Mouse (Mus musculus) neural tube, embryonic 15.5 days (tissue): Measurements from ENCODE around the gene Car2. TPM values are rescaled to one million over a fixed set of nuclear protein-coding genes. Genes with fewer than 3 reads are reported as not detected.

ENCODE experiments used
- ATAC-seq: fragments of 200-750 bp; cut with Nextera tagmentation; 2 replicates; pipeline ENCODE4 v1.8.0; 2017; ENCODE audit warnings: mild to moderate bottlenecking, moderate TSS enrichment, moderate library complexity; ENCODE audit not compliant: low FRiP score
- H3K27ac ChIP-seq: fragments of 300-500 bp; sonication (generic); replicated peaks from 2 replicates; pipeline ENCODE4 v1.5.1; 2015; ENCODE audit warnings: mild to moderate bottlenecking, inconsistent platforms
- H3K27me3 ChIP-seq: fragments of 300-500 bp; sonication (generic); replicated peaks from 2 replicates; pipeline ENCODE4 v1.6.1; 2015; ENCODE audit warnings: inconsistent platforms
- H3K36me3 ChIP-seq: fragments of 300-500 bp; sonication (generic); 2 replicates; pipeline ENCODE4 v1.6.1; 2015; ENCODE audit warnings: inconsistent platforms
- H3K4me1 ChIP-seq: fragments of 300-500 bp; sonication (generic); 2 replicates; pipeline ENCODE4 v1.6.1; 2015; ENCODE audit warnings: inconsistent platforms
- H3K4me2 ChIP-seq: fragments of 300-500 bp; sonication (generic); 2 replicates; pipeline ENCODE4 v1.6.1; 2015; ENCODE audit warnings: inconsistent platforms, mild to moderate bottlenecking, moderate library complexity
- H3K4me3 ChIP-seq: fragments of 300-500 bp; sonication (generic); replicated peaks from 2 replicates; pipeline ENCODE4 v1.5.1; 2015; ENCODE audit warnings: mild to moderate bottlenecking, inconsistent platforms
- H3K9ac ChIP-seq: fragments of 300-500 bp; sonication (generic); replicated peaks from 2 replicates; pipeline ENCODE4 v1.6.1; 2015; ENCODE audit warnings: mild to moderate bottlenecking, inconsistent platforms
- H3K9me3 ChIP-seq: fragments of 300-500 bp; sonication (generic); replicated peaks from 2 replicates; pipeline ENCODE4 v1.6.1; 2016; ENCODE audit warnings: inconsistent platforms
- WGBS: fragments of 180-500 bp; shearing (Covaris S2); methylation state at CpG from one replicate; pipeline ENCODE4 v1.1.7; 2015; ENCODE audit warnings: mixed read lengths; 5-methylcytosine and 5-hydroxymethylcytosine counted together
- polyA plus RNA-seq: library from polyadenylated mRNA; unstranded; fragments of >200 nt; fragmentation: Nextera tagmentation; extraction: Ambion mirVana; gene quantifications from 2 replicates; pipeline ENCODE4 v1.2.1, GENCODE M21; 2015

Car2 gene
- polyA plus RNA-seq, 1 experiment from 2014 or later: 25.7 TPM

DNA sequence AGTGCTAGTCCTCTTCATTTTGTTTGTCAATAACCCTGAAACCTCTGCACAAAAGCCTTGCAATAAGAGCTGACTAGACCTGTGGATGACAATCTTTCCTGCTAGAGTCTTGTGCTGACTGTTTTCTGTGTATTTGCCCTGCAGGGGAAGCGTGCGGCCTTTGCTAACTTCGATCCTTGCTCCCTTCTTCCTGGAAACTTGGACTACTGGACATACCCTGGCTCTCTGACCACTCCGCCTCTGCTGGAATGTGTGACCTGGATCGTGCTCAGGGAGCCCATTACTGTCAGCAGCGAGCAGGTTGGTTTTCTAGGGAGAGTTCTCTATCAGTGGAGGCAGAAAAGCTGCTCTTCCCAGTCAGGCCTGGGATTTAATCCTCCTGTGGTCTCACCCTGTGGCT is 11.7 kb downstream of the Car2 start:
- Histone ChIP-seq H3K9me3 (no peaks in the 10 kb centered on the region), H3K27me3 (no peaks in the 10 kb centered on the region), H3K36me3 (no peaks in the 10 kb centered on the region), H3K9ac (no peak overlapping the region), H3K4me2 (no peak overlapping the region), H3K27ac (no peak overlapping the region), H3K4me1 (no peaks in the 10 kb centered on the region), H3K4me3 (no peak overlapping the region)
- 87% methylated on average over 6 of the region's 6 CpGs for WGBS
- no peak for ATAC-seq

DNA sequence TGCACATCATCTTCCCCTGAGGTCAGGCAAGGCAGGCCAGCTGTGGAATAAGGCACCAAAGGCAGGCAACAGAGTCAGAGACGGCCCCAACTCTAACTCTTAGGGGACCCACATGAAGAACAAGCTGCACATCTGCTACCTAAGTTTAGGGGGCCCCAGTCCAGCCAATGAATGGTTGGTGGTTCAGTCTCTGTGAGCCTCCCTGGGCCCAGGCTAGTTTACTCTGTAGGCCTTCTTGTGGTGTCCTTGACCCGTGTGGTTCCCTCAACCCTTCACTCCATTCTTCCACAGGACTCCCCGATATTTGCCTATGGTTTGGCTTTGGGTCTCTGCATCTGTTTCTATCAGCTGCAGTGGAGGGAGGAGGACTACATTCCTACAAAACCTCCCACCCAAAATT is 17.3 kb downstream of the Car2 start:
- Histone ChIP-seq H3K9me3 (no peaks in the 10 kb centered on the region), H3K36me3 (no peaks in the 10 kb centered on the region), H3K9ac (no peak overlapping the region), H3K4me2 (no peak overlapping the region), H3K27me3 (no peaks in the 10 kb centered on the region), H3K4me1 (no peaks in the 10 kb centered on the region), H3K27ac (no peak overlapping the region), H3K4me3 (no peak overlapping the region)
- WGBS: 95% methylated on average over 3 of the region's 3 CpGs
- no peak for ATAC-seq

DNA sequence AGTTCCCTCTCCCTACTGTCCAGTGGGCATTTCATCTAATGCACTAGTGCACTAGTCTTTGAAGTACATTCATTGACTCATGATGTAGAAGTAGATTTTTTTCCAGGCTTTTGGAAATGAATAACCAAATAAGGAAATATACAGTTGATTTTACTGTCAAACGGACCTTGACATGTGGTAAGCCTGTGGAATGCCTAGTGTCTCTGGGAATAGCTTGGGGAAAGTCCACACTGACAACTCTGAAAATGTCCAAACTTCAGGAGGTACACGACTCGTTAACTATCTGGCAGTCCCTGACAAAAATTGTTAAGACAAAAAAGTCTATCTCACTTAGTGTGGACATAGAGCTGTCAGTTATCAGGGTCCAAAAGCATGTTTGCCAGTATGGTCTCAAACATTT is 18.1 kb downstream of the Car2 start:
- WGBS: 91% methylated on average over 3 of the region's 3 CpGs
- H3K27ac ChIP-seq: no peak overlapping the region
- H3K4me3 ChIP-seq: no peak overlapping the region
- H3K9me3 ChIP-seq: no peaks in the 10 kb centered on the region
- ATAC-seq: no peak
- no peaks in the 10 kb centered on the region for H3K4me1 ChIP-seq
- no peaks in the 10 kb centered on the region for H3K27me3 ChIP-seq
- H3K4me2 ChIP-seq: no peak overlapping the region
- no peaks in the 10 kb centered on the region for H3K36me3 ChIP-seq
- H3K9ac ChIP-seq: no peak overlapping the region

DNA sequence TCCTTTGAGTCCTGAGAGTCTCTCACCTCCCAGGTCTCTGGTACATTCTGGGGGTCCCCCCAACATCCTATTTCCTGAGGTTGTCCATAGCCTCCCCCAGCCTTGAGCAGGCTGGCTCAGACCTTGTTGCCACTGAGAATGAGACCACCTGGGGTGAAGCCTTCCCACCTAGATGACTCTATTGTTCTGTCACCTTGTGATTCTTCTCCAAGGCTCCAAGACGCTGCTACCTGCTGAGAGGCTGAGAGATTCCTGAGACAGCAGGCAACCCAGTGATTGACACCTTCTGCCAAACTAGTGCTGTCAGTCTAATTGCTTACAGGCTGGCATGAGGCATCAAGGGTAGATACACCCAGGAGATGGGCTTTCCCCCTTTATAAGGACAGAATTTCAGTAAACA is 21.2 kb downstream of the Car2 start:
- Histone ChIP-seq H3K9me3 (no peaks in the 10 kb centered on the region), H3K4me1 (no peaks in the 10 kb centered on the region), H3K4me3 (no peak overlapping the region), H3K27ac (no peak overlapping the region), H3K27me3 (no peaks in the 10 kb centered on the region), H3K4me2 (no peak overlapping the region), H3K36me3 (no peaks in the 10 kb centered on the region), H3K9ac (no peak overlapping the region)
- no peak for ATAC-seq
- WGBS: 27% methylated on average over 1 of the region's 1 CpGs

DNA sequence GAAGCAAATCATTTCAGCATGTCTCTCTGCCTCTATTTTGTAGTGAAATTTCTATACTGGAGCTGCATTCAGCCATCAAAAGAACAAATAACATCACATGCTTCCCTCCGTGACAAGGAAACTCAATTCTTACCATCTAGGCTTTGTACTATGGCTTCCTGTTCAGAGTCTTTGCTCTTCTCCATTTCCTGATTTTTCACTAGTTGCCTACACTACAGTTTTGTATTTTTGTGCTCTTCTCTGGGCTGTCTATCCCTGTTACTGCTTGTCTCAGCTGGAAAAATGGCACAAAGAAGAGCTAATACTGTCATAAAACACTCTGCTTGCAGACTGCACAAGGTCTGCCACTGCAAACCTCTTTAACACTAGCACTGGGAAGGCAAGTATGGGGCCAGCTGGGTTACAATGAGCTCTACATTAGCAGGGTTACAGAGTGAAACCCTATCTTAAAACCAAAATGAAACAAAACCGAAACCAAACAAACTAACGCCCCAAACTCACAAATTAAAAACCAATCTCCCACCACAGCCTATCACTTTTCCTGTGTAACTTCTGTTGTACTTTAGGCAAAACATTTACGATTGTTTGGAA is 26.0 kb downstream of the Car2 start:
- Histone ChIP-seq H3K36me3 (no peaks in the 10 kb centered on the region), H3K9ac (no peak overlapping the region), H3K4me3 (no peak overlapping the region), H3K4me2 (no peak overlapping the region), H3K4me1 (no peaks in the 10 kb centered on the region), H3K27ac (no peak overlapping the region), H3K27me3 (no peaks in the 10 kb centered on the region), H3K9me3 (no peaks in the 10 kb centered on the region)
- ATAC-seq: no peak
- 87% methylated on average over 4 of the region's 4 CpGs for WGBS

DNA sequence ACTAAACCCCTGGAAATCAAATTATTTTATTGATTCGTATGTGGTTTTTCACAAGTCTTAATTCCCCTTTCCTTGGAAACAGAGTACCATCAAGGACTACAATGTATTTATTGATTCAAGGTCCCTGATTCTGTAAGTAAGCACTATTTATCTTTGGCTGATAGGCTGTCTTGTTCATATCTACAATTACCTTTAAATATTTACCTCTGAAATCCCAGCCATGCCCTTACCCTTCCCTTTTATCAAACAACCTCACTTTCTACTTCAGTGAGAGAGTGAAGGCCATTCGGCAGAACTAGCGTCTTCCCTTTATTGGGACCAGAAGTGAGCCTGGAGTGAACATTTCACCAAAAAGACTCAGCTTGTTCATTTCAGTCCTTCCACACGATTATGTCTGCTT is 27.7 kb downstream of the Car2 start:
- Histone ChIP-seq H3K4me2 (no peak overlapping the region), H3K4me3 (no peak overlapping the region)
- WGBS: 91% methylated on average over 4 of the region's 4 CpGs

DNA sequence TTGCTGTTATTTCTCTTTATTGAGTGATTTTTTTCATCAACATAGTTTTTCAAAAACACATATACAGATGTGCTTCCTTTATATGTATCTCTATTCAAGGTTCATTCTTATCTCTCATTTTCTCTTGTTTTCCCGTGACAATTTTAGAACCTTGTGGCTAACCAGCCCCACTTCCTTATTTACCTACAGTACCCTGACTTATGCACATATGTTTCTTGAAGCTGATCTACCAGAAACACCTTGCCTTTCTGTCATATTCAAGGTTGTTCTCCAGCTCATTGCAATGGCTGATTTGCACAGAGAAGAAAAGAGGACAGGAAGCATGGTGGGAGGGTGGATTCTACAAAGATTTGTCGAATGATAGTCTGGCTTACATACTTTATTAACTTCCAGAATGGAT is 29.3 kb downstream of the Car2 start:
- Histone ChIP-seq H3K9ac (no peak overlapping the region), H3K36me3 (no peaks in the 10 kb centered on the region), H3K4me1 (no peaks in the 10 kb centered on the region), H3K27me3 (no peaks in the 10 kb centered on the region), H3K4me2 (no peak overlapping the region), H3K27ac (no peak overlapping the region), H3K9me3 (no peaks in the 10 kb centered on the region), H3K4me3 (no peak overlapping the region)
- ATAC-seq: no peak
- WGBS: 95% methylated on average over 2 of the region's 2 CpGs

More for the DNA sequence above, 27.7 kb downstream of the Car2 start:
- H3K9ac ChIP-seq: no peak overlapping the region
- H3K27me3 ChIP-seq: no peaks in the 10 kb centered on the region
- no peaks in the 10 kb centered on the region for H3K9me3 ChIP-seq
- H3K27ac ChIP-seq: no peak overlapping the region
- H3K36me3 ChIP-seq: no peaks in the 10 kb centered on the region
- H3K4me1 ChIP-seq: no peaks in the 10 kb centered on the region
- ATAC-seq: no peak

DNA sequence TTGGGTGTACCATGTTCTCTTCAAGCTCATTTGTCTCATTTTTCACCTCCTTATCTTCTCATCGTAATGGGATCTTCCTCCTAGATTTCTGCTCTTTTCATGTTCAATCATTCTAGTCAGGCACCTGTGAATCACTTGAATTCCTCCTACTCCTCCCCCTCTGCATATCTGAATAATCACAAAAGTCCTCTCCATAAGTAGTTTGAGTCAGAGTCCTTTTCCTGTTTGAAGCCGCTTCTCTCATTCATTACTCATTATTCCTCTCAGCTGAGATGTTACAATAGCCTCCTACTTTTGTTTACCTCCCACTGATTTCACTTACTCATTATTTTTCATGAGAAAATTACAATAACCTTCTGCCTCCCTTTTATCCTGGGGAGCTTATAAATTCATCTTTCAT is 31.2 kb downstream of the Car2 start:
- H3K9me3 ChIP-seq: no peaks in the 10 kb centered on the region
- no peak for ATAC-seq
- H3K4me1 ChIP-seq: no peaks in the 10 kb centered on the region
- 71% methylated on average over 2 of the region's 2 CpGs for WGBS
- H3K36me3 ChIP-seq: no peaks in the 10 kb centered on the region
- no peak overlapping the region for H3K9ac ChIP-seq
- H3K4me2 ChIP-seq: no peak overlapping the region
- H3K4me3 ChIP-seq: no peak overlapping the region
- H3K27ac ChIP-seq: no peak overlapping the region
- H3K27me3 ChIP-seq: no peaks in the 10 kb centered on the region

DNA sequence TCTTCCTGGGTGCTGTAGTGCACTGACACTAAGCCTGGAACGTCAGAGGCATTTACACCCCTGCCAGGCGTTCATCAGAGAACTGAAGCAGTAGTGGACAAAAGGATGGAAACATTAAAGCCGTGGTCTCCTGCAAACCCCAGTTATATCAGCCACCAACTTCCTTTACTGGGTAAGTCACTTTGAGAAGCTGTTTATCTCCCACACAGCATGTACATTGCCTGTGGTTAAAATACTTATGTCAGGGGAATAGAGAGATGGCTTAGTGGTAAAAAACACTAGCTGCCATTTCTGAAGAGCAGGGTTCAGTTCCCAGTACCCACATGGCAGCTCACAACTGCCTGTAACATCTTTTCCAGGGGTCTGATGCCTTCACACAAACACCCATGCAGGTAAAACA is 58.6 kb downstream of the Car2 start:
- H3K27ac ChIP-seq: no peak overlapping the region
- H3K27me3 ChIP-seq: no peaks in the 10 kb centered on the region
- 61% methylated on average over 3 of the region's 3 CpGs for WGBS
- H3K4me1 ChIP-seq: no peaks in the 10 kb centered on the region
- H3K36me3 ChIP-seq: no peaks in the 10 kb centered on the region
- H3K9me3 ChIP-seq: no peaks in the 10 kb centered on the region
- H3K4me3 ChIP-seq: no peak overlapping the region
- no peak overlapping the region for H3K9ac ChIP-seq
- H3K4me2 ChIP-seq: no peak overlapping the region
- no peak for ATAC-seq

DNA sequence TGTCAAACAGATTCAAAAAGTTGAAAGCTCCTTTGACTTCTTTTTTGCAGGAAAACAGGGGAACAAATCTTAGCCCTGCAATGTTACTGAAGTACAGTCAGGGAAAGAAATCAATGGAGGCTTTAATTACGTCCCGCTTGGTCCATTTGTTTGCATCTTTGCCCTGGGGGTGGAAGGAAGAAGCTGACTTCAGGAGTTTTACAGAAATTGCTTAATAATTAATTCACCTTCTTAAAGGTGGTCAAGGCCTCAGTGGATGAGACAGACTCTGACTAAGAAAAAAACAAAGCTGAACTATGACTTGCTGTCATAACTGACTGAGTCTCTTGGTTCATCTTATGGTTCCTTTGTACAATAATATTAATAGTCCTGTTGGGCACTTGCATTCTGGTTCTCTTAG is 59.6 kb downstream of the Car2 start:
- H3K27ac ChIP-seq: no peak overlapping the region
- H3K9me3 ChIP-seq: no peaks in the 10 kb centered on the region
- H3K4me1 ChIP-seq: no peaks in the 10 kb centered on the region
- WGBS: 78% methylated on average over 2 of the region's 2 CpGs
- H3K27me3 ChIP-seq: no peaks in the 10 kb centered on the region
- ATAC-seq: no peak
- H3K36me3 ChIP-seq: no peaks in the 10 kb centered on the region
- H3K4me2 ChIP-seq: no peak overlapping the region
- no peak overlapping the region for H3K4me3 ChIP-seq
- no peak overlapping the region for H3K9ac ChIP-seq

DNA sequence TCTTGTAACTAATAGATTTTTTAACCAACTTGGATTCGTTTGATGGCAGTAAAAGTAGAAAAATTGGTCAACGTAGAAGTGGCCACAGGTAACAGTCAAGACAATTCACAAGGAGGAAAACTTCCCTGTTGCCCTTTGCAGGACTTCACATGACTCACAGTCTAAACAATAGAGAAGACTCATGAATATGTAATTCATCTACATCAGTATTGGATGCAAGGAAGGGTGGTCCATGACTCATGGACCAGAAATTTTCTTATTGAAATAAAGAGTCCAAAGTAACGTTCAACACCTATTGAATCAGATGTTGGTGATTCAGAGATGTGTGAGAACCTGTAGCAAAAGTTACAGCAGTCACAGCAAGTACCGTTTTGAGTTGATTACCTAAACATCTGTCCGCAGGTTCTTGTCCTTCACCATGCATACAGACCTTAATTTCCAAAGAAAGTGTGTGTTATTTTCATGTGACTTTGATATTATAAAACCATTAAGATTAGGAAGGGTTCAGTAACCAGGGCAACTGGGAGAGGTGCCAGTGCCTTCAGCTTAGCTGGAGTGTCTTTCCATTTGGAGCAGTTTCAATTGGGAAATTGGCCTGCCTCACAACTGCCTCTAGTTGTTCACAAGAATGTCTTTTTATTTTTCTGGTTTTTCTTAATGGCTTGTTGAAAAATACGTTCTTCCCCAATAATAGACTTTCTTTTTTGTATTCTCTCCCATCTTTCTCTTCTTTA is 62.2 kb downstream of the Car2 start:
- no peak overlapping the region for H3K4me3 ChIP-seq
- no peaks in the 10 kb centered on the region for H3K9me3 ChIP-seq
- ATAC-seq: no peak
- WGBS: 77% methylated on average over 6 of the region's 6 CpGs
- no peak overlapping the region for H3K4me2 ChIP-seq
- H3K27me3 ChIP-seq: no peaks in the 10 kb centered on the region
- H3K4me1 ChIP-seq: no peaks in the 10 kb centered on the region
- H3K9ac ChIP-seq: no peak overlapping the region
- no peaks in the 10 kb centered on the region for H3K36me3 ChIP-seq
- no peak overlapping the region for H3K27ac ChIP-seq

DNA sequence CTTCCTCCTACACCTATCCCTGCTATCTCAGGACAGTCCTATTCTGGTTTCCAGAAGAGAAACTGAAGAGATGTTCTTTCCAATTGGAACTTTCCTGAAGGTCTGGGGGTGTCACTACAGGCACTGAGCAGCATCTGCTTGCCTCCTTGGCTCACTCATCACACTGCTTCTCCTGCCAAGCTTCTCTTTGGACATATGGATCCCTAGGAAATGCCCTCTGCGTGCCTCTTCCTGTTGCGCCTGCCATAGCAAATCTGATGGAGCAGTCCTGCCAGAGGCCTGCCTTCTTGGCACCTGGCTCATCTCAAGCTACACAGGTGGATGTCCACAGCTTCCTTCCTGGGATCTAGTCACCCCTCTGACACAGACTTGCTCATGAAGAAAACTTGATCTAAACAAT is 64.0 kb downstream of the Car2 start:
- no peaks in the 10 kb centered on the region for H3K36me3 ChIP-seq
- no peak overlapping the region for H3K27ac ChIP-seq
- no peaks in the 10 kb centered on the region for H3K4me1 ChIP-seq
- H3K9ac ChIP-seq: no peak overlapping the region
- H3K9me3 ChIP-seq: no peaks in the 10 kb centered on the region
- ATAC-seq: no peak
- H3K4me3 ChIP-seq: no peak overlapping the region
- H3K27me3 ChIP-seq: no peaks in the 10 kb centered on the region
- WGBS: 83% methylated on average over 2 of the region's 2 CpGs
- no peak overlapping the region for H3K4me2 ChIP-seq
